Comparison of ENCODE assay signal across 10 mouse cellular contexts in genomic region chr4:41660851-41661430, GRCm38 (mm10). TPM values are rescaled to one million over a fixed set of nuclear protein-coding genes. Genes with fewer than 3 reads are reported as not detected.
A peak's percentile ranks its signal among the peaks of the same experiment; 100 is the strongest.
DNase-seq lines count a peak whose midpoint lies in the region; ATAC-seq and TF ChIP-seq lines count a peak whose summit lies in the region.
"Had no signal": no experiment of that assay in that cellular context is flagged by ENCODE, and none has a peak within 500 bp of the region (broad histone marks: within the 10 kb centered on the region; RNA-seq: fewer than 3 reads in every experiment).

No protein-coding gene starts in this region.

- H3K36me3 ChIP-seq in embryonic facial prominence, embryonic 11.5 days (replicated peaks; ENCODE audit: control insufficient read depth, insufficient read depth, low read depth, low read length), result no peaks in the 10 kb centered on the region
- H3K36me3 ChIP-seq in kidney, embryonic 14.5 days (ENCODE audit: control insufficient read depth, insufficient read depth, low read length), result peaks cover 12% of the 10 kb centered on the region; the same call in 1 of the 2 replicates
- H3K36me3 ChIP-seq in liver, embryonic 16.5 days (ENCODE audit: control insufficient read depth, insufficient read depth), result no peaks in the 10 kb centered on the region

- H3K4me2 ChIP-seq in embryonic facial prominence, embryonic 11.5 days (ENCODE audit: low read depth, low read length), result no peak overlapping the region; the same call in 1 of the 2 replicates
- no peak overlapping the region for H3K4me2 ChIP-seq in kidney, embryonic 14.5 days (replicated peaks; ENCODE audit: low read depth, low read length)
- H3K4me2 ChIP-seq in liver, embryonic 16.5 days (ENCODE audit: low read depth, low read length), result no peak overlapping the region
- H3K4me2 ChIP-seq: embryonic facial prominence, embryonic 15.5 days had no signal

- peaks cover 40% of the 10 kb centered on the region for H3K4me1 ChIP-seq in embryonic facial prominence, embryonic 11.5 days (ENCODE audit: control insufficient read depth, insufficient read depth, low read length)
- peaks cover 72% of the 10 kb centered on the region for H3K4me1 ChIP-seq in kidney, embryonic 14.5 days (ENCODE audit: control insufficient read depth, insufficient read depth, low read length)
- H3K4me1 ChIP-seq in liver, embryonic 16.5 days (ENCODE audit: control insufficient read depth, low read depth, low read length), result no peaks in the 10 kb centered on the region; the same call in 1 of the 2 replicates
- no peaks in the 10 kb centered on the region for H3K4me1 ChIP-seq in lung, adult 2 months (ENCODE audit: control insufficient read depth, insufficient read depth, low read length)

- H3K27ac ChIP-seq in embryonic facial prominence, embryonic 11.5 days (replicated peaks; ENCODE audit: low read depth, low read length), result 0 out of 2 replicates have a peak overlapping the region, but pooled peaks have one; percentile 35
- no peak overlapping the region for H3K27ac ChIP-seq in kidney, embryonic 14.5 days (ENCODE audit: low read depth, low read length)
- no peak overlapping the region for H3K27ac ChIP-seq in liver, embryonic 16.5 days (ENCODE audit: low read length)
- H3K27ac ChIP-seq: embryonic facial prominence, embryonic 15.5 days had no signal

- TF ChIP-seq POLR2A in lung, adult 2 months (IDR thresholded peaks at IDR 0.05; ENCODE audit: borderline replicate concordance, extremely low read depth, low read depth, low read length), result no peak

- ATAC-seq in embryonic facial prominence, embryonic 11.5 days (replicated peaks; ENCODE audit: insufficient number of reproducible peaks, low FRiP score, low TSS enrichment, low read depth), result peak; percentile 16
- 0 out of 2 replicates have a peak, but pooled peaks have one; percentile 5 for ATAC-seq in kidney, embryonic 14.5 days (ENCODE audit: low FRiP score, low TSS enrichment)
- ATAC-seq in liver, embryonic 16.5 days (ENCODE audit: low read depth), result peak; percentile 63

- H3K9ac ChIP-seq in embryonic facial prominence, embryonic 11.5 days (replicated peaks; ENCODE audit: low read length), result no peak overlapping the region; the same call in 1 of the 2 replicates
- no peak overlapping the region for H3K9ac ChIP-seq in kidney, embryonic 14.5 days (ENCODE audit: low read depth, low read length)
- H3K9ac ChIP-seq in liver, embryonic 16.5 days (ENCODE audit: low read depth, low read length), result no peak overlapping the region
- H3K9ac ChIP-seq: embryonic facial prominence, embryonic 15.5 days had no signal

- no peaks in the 10 kb centered on the region for H3K9me3 ChIP-seq in embryonic facial prominence, embryonic 11.5 days (replicated peaks; ENCODE audit: control insufficient read depth, low read length)
- H3K9me3 ChIP-seq in kidney, embryonic 14.5 days (ENCODE audit: control insufficient read depth, low read length), result no peaks in the 10 kb centered on the region
- no peaks in the 10 kb centered on the region for H3K9me3 ChIP-seq in liver, embryonic 16.5 days (replicated peaks; ENCODE audit: control insufficient read depth, low read length)
- H3K9me3 ChIP-seq: embryonic facial prominence, embryonic 15.5 days had no signal

- DNase-seq in cerebellum, postnatal 10 days, result peak; percentile 59 to 65
- DNase-seq in cerebellum, adult 9-10 months, result no peak
- DNase-seq in embryonic facial prominence, embryonic 11.5 days (ENCODE audit: low spot score), result peak; percentile 73
- no peak for DNase-seq in urinary bladder, adult 2 months (ENCODE audit: low spot score)
- DNase-seq in urinary bladder, postnatal 10 days (ENCODE audit: low spot score), result no peak
- DNase-seq in lung, adult 2 months, result no peak
- DNase-seq: layer of hippocampus, adult 9-11 months had no signal

- no peak for TF ChIP-seq CTCF in lung, adult 2 months (IDR thresholded peaks at IDR 0.05; ENCODE audit: insufficient read depth, low read length)

- no peak overlapping the region for H3K4me3 ChIP-seq in embryonic facial prominence, embryonic 11.5 days (ENCODE audit: low read depth, low read length)
- H3K4me3 ChIP-seq in kidney, embryonic 14.5 days (ENCODE audit: low read length), result no peak overlapping the region
- no peak overlapping the region for H3K4me3 ChIP-seq in liver, embryonic 16.5 days (ENCODE audit: low read depth, low read length)
- no peak overlapping the region for H3K4me3 ChIP-seq in lung, adult 2 months (replicated peaks; ENCODE audit: extremely low read depth, low read depth, low read length)
- H3K4me3 ChIP-seq: embryonic facial prominence, embryonic 15.5 days had no signal

- H3K27me3 ChIP-seq in embryonic facial prominence, embryonic 11.5 days (ENCODE audit: control insufficient read depth, insufficient read depth, low read length), result no peaks in the 10 kb centered on the region
- no peaks in the 10 kb centered on the region for H3K27me3 ChIP-seq in kidney, embryonic 14.5 days (ENCODE audit: control insufficient read depth, insufficient read depth, low read length)
- peaks cover 3% of the 10 kb centered on the region; the same call in 1 of the 2 replicates for H3K27me3 ChIP-seq in liver, embryonic 16.5 days (ENCODE audit: control insufficient read depth, insufficient read depth, low read depth, low read length)

- 8% methylated on average over 11 of the region's 11 CpGs for WGBS in embryonic facial prominence, embryonic 11.5 days
- 10% methylated on average over 11 of the region's 11 CpGs for WGBS in kidney, embryonic 14.5 days
- WGBS in liver, embryonic 16.5 days (ENCODE audit: insufficient replicate concordance), result 52% methylated on average over 11 of the region's 11 CpGs
- WGBS in lung, adult 2 months, result 55% methylated on average over 11 of the region's 11 CpGs

RNA-seq across cellular contexts. Expression of gene Enho, which starts 20.8 kb away (rescaled TPM):
- polyA plus RNA-seq in embryonic facial prominence, embryonic 11.5 days (2014; fragmentation: Nextera tagmentation; extraction: Ambion mirVana), result 19.9 and 24.5 TPM in 2 replicates
- polyA plus RNA-seq in kidney, embryonic 14.5 days (2014; fragmentation: Nextera tagmentation; extraction: Ambion mirVana), result 23.2 and 23.5 TPM in 2 replicates
- polyA plus RNA-seq in liver, embryonic 16.5 days (2015; fragmentation: Nextera tagmentation; extraction: Ambion mirVana), result 3.2 and 4.5 TPM in 2 replicates
- polyA plus RNA-seq in urinary bladder, adult 2 months (2012; rRNA removed), result 165 and 187 TPM in 2 replicates
- 36.4 and 48.9 TPM in 2 replicates for polyA plus RNA-seq in lung, adult 2 months (2012; rRNA removed)

RNA-seq across cellular contexts. Expression of gene Cntfr, which starts 35.9 kb away (rescaled TPM):
- polyA plus RNA-seq in embryonic facial prominence, embryonic 11.5 days (2014; fragmentation: Nextera tagmentation; extraction: Ambion mirVana), result 8.8 and 9.8 TPM in 2 replicates
- 16.6 and 31.5 TPM in 2 replicates for polyA plus RNA-seq in kidney, embryonic 14.5 days (2014; fragmentation: Nextera tagmentation; extraction: Ambion mirVana)
- polyA plus RNA-seq in liver, embryonic 16.5 days (2015; fragmentation: Nextera tagmentation; extraction: Ambion mirVana), result 0.19 and 0.22 TPM in 2 replicates
- polyA plus RNA-seq in urinary bladder, adult 2 months (2012; rRNA removed), result 28.6 and 49.0 TPM in 2 replicates
- polyA plus RNA-seq in lung, adult 2 months (2012; rRNA removed), result 10.5 and 14.0 TPM in 2 replicates

RNA-seq across cellular contexts. Expression of gene Il11ra1, which starts 38.8 kb away (rescaled TPM):
- 199 and 201 TPM in 2 replicates for polyA plus RNA-seq in embryonic facial prominence, embryonic 11.5 days (2014; fragmentation: Nextera tagmentation; extraction: Ambion mirVana)
- 122 and 125 TPM in 2 replicates for polyA plus RNA-seq in kidney, embryonic 14.5 days (2014; fragmentation: Nextera tagmentation; extraction: Ambion mirVana)
- 42.3 and 45.4 TPM in 2 replicates for polyA plus RNA-seq in liver, embryonic 16.5 days (2015; fragmentation: Nextera tagmentation; extraction: Ambion mirVana)
- polyA plus RNA-seq in urinary bladder, adult 2 months (2012; rRNA removed), result 77.4 and 78.3 TPM in 2 replicates
- 107 and 109 TPM in 2 replicates for polyA plus RNA-seq in lung, adult 2 months (2012; rRNA removed)

RNA-seq across cellular contexts. Expression of gene Rpp25l, which starts 52.4 kb away (rescaled TPM):
- 89.4 and 101 TPM in 2 replicates for polyA plus RNA-seq in embryonic facial prominence, embryonic 11.5 days (2014; fragmentation: Nextera tagmentation; extraction: Ambion mirVana)
- polyA plus RNA-seq in kidney, embryonic 14.5 days (2014; fragmentation: Nextera tagmentation; extraction: Ambion mirVana), result 86.2 and 91.3 TPM in 2 replicates
- polyA plus RNA-seq in liver, embryonic 16.5 days (2015; fragmentation: Nextera tagmentation; extraction: Ambion mirVana), result 27.1 and 27.2 TPM in 2 replicates
- 32.6 and 40.5 TPM in 2 replicates for polyA plus RNA-seq in urinary bladder, adult 2 months (2012; rRNA removed)
- polyA plus RNA-seq in lung, adult 2 months (2012; rRNA removed), result 42.8 and 44.3 TPM in 2 replicates

Comparison
In these comparisons a context has a peak if more than half of its experiments do, and no peak if none do; other contexts are left out.
1. DNase-seq: peak in cerebellum, postnatal 10 days (2 of 2) and embryonic facial prominence, embryonic 11.5 days (single experiment); none in cerebellum, adult 9-10 months (single experiment), urinary bladder, adult 2 months (single experiment), urinary bladder, postnatal 10 days (single experiment) and lung, adult 2 months (single experiment).
2. ATAC-seq: peak in every context shown above with its lines; median percentile 63 in liver, embryonic 16.5 days; 16 in embryonic facial prominence, embryonic 11.5 days; 5 in kidney, embryonic 14.5 days.